Mouse (Mus musculus): Measurements from ENCODE around the gene Mthfd1.

DNA sequence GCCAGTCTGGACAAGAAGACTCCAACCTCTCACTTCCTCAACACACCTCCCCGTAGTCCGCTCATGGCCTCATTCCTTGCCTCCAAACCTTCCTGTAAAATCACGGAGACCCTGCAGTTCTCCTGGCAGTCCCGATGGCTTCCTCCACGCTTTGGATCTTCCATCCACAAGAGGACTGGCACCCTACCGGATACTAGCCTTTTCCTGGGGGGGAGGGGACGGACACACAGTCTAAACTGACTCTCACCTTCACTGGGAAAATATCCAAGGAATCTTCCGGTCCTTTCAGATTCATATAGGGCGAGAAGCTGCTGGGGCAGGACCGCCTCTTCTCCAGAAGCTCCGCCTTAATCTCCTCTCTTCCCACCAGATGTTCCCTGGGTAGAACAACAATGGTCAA, 38.4 kb upstream of the Mthfd1 start:
- TF ChIP-seq MYC (IDR thresholded peaks at IDR 0.05; ENCODE audit: low read depth, low read length) (no peak), JUND (IDR thresholded peaks at IDR 0.05; ENCODE audit: low read depth, low read length) (no peak), MAX (IDR thresholded peaks at IDR 0.05; ENCODE audit: low read length) (no peak), ZMIZ1 (IDR thresholded peaks at IDR 0.05; ENCODE audit: low read depth, low read length) (no peak), GABPA (IDR thresholded peaks at IDR 0.05; ENCODE audit: low read depth, low read length) (no peak), GATA1 (IDR thresholded peaks at IDR 0.05; ENCODE audit: low read depth, low read length) (no peak), RAD21 (IDR thresholded peaks at IDR 0.05; ENCODE audit: low read depth, low read length) (no peak), CTCF (IDR thresholded peaks at IDR 0.05 in 2 of 3, conservative IDR thresholded peaks at IDR 0.05 in 1 of 3; ENCODE audit: control insufficient read depth in 1 of 3, insufficient read depth in 1 of 3, low read depth in 2 of 3, low read length in 3 of 3, poor library complexity in 1 of 3, severe bottlenecking in 1 of 3) (no peak), MAFK (IDR thresholded peaks at IDR 0.05; ENCODE audit: borderline replicate concordance, low read depth, low read length) (no peak), E2F4 (IDR thresholded peaks at IDR 0.05; ENCODE audit: borderline replicate concordance, low read depth, low read length) (no peak), RCOR1 (IDR thresholded peaks at IDR 0.05; ENCODE audit: low read depth, low read length) (no peak), EP300 (IDR thresholded peaks at IDR 0.05; ENCODE audit: low read depth in 1 of 2, low read length in 2 of 2) (no peak), USF2 (IDR thresholded peaks at IDR 0.05; ENCODE audit: borderline replicate concordance in 1 of 2, insufficient read depth in 1 of 2, low read depth in 1 of 2, low read length in 2 of 2) (no peak), POLR2A (IDR thresholded peaks at IDR 0.05; ENCODE audit: control insufficient read depth in 1 of 2, insufficient read depth in 1 of 2, low read depth in 1 of 2, low read length in 2 of 2, poor library complexity in 1 of 2) (no peak)

All from MEL (cell line).